Mouse (Mus musculus) right cerebral cortex, postnatal 10 days (tissue): Measurements from ENCODE around the gene Cd6.

Experiments used
- DNase-seq, 2 experiments: peaks; one replicate each; pipeline ENCODE4 v3.0.0; 2021; ENCODE audit warnings: low spot score in 2 of 2

Cd6 gene

GRCm38 (mm10) chr19:10762468-10762867 lies 67.4 kb downstream of the Cd6 start:
- no peak for DNase-seq

- DNase-seq, result no peak
These were observed 68.0 kb downstream of the Cd6 start for GRCm38 (mm10) chr19:10761794-10762415.

- DNase-seq, result peak in 1 of 2 experiments; percentile 39
These were observed 69.7 kb downstream of the Cd6 start for GRCm38 (mm10) chr19:10759983-10760831.

GRCm38 (mm10) chr19:10759525-10759924 lies 70.3 kb downstream of the Cd6 start:
- DNase-seq, result no peak

GRCm38 (mm10) chr19:10758708-10759107 lies 71.2 kb downstream of the Cd6 start:
- no peak for DNase-seq

DNA sequence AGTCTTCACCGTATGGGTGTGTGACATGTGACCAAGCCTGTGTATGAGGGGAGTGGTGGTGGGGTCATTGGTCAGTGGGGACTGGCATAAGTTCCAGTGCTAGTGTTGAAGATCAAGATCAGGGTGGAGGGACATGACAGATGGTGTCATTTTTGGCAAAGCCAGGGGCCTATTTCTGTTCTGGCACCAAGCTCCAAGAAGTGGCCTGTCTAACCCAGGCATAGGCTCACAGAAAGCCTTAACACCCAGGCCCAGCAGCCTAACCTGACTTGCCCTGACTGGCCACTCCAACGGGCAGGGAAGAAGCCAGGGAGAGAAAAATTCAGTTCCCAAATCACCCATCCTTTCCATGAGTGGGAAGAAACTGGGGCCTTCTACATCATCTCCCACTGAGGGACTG lies 72.3 kb downstream of the Cd6 start:
- DNase-seq, result no peak

DNA sequence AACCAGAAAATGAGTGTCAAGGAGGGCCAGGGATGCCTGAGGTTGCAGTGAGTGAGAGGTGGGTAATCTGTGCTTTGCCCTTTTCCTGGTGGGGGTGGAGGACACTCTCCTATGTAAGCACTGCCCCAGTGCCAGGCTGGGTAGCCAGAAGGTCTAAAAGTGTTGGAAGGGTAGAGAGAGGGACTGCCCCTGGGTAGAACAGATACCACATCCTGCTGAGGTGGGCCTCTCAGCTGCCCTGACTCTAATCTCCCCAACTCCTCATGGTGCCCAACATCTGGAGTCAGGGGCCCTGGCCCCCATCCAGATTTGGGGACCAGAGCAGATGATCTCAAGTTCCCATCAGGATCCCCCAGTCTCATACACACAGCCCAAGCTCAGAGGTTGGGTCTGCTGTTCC lies 72.7 kb downstream of the Cd6 start:
- no peak for DNase-seq

GRCm38 (mm10) chr19:10752646-10753045 lies 77.2 kb downstream of the Cd6 start:
- DNase-seq, result no peak

DNA sequence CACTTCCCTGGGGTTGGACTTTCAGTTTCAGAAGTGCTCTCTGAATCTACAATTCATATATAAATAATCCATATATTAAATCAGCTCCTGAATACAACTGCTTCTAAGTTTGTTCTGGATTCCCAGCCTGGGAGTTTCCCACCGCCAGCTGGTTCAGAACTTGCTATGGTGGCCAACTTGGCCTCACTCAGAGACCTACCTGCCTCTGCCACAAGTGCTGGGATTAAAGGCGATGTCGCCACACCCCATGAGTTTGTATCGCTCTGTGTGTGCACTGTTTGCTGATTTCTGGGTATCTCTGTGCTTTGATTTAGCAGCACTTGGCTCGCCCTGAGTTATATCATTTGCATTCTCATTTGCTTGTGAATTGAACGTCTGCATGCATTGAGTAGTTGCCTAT lies 77.8 kb downstream of the Cd6 start:
- no peak for DNase-seq

- no peak for DNase-seq
These were observed 78.3 kb downstream of the Cd6 start for GRCm38 (mm10) chr19:10751607-10752006.

DNA sequence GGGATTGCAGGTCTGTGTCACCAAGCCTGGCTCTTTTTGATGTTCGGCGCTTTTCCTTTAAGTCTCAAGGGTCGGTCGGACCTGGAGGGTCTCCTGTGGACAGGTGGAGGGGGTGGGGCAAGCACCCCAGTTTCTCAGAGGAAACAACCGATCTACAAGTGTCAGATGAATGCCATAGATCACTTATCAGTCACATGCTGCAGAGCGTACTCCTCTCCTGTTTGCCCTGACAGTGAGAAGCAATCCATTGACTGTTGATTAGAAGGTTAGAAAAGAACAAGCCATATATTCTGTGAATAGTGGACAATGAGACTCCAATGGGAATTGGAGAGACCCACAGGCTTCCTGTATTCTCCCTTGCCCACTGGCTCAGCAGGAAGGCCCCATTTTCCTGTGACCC lies 79.7 kb downstream of the Cd6 start:
- no peak for DNase-seq

GRCm38 (mm10) chr19:10749295-10749694 lies 80.6 kb downstream of the Cd6 start:
- DNase-seq, result no peak

DNA sequence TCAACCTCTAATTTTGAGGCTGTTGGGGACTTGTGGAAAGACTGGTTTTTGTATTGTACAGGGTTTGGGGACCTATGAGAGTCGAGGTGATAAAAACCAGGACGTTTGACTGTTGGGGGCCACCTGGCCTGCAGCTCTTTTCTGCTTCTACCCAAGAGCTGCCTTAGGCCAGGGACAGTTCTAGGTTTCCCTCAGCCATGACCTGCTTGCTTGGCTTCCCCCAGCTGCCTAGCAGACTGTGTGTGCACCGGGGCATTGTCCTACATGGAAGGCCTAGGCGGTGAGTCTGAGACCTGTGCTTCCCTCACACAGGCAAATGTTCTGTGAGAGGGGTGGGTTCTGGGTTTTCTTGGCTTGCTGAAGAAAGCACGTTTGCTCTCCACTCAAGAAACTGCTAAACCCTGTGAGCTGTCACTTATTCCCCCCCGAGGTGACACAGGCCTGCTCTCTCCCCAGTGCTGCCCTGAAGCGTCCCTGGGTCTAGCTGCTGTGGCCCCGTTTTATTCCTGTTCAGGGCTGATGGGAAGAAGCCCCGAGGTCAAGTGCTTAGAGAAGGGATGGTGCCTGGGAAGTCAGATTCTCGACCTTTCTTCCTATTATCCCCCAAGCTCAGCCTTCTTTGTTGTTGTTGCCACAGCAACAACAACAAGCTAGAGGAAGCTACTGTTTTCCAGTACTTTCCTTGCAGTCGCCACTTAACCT lies 81.3 kb downstream of the Cd6 start:
- DNase-seq, result no peak

GRCm38 (mm10) chr19:10747718-10748117 lies 82.1 kb downstream of the Cd6 start:
- DNase-seq, result no peak

DNA sequence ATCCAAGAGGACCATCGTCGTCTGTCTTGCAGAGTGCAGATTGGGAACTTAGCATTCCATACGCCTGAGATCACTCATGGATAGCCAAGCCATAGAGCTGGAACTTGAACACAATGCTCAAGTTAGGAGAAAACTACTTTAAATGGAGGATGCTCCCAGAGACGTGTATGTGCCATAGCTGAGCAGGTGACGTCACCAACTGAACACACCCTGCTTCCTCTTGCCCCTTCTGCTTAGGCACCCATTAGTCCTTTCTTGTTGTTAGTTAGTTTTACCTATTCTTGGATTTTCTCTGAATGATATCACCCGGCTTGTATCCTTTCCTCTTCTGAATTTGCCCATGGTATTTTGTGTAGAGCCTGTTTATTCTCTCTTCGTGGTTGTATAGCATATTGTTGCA lies 82.7 kb downstream of the Cd6 start:
- DNase-seq, result no peak

- no peak for DNase-seq
These were observed 87.3 kb downstream of the Cd6 start for GRCm38 (mm10) chr19:10742565-10742964.

DNA sequence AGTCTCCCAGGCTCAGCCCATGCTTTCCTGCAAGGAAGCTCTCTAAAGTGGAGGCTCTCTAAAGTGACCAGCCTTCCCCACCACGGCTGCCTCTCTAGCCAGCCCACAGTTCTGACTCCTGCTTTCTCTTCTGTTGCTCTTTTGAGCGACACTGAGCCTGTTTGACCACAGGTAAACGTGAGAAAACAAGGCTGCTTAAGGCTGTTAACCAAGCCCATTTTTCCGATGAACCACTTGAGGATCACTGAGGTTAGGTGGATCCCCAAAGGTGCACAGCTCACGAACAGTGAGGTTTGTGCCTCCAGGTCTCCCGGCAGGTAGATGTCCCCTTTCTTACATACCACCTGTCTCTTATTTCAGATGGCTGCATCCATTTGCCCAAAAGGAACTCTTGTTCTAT lies 87.7 kb downstream of the Cd6 start:
- DNase-seq, result no peak

GRCm38 (mm10) chr19:10740641-10741440 lies 89.0 kb downstream of the Cd6 start:
- no peak for DNase-seq

- DNase-seq, result no peak
These were observed 89.9 kb downstream of the Cd6 start for GRCm38 (mm10) chr19:10739916-10740315.
